Mouse (Mus musculus) forebrain, embryonic 14.5 days (tissue): ENCODE data around the gene Vps37b. TPM values are rescaled to one million over a fixed set of nuclear protein-coding genes. Genes with fewer than 3 reads are reported as not detected.

Source experiments
- ATAC-seq: fragments of 200-750 bp; cut with Nextera tagmentation; 2 replicates; pipeline ENCODE4 v1.8.0; 2017; ENCODE audit warnings: mild to moderate bottlenecking, moderate library complexity
- DNase-seq: peaks from one replicate; pipeline ENCODE4 v3.0.0-alpha.2; 2015; ENCODE audit warnings: low spot score
- H3K27ac ChIP-seq: fragments of 300-500 bp; sonication (generic); 2 replicates; pipeline ENCODE4 v1.5.1; 2014; ENCODE audit warnings: low read depth, mild to moderate bottlenecking, control low read depth, low read length, moderate library complexity
- H3K27me3 ChIP-seq: fragments of 300-500 bp; sonication (generic); replicated peaks from 2 replicates; pipeline ENCODE4 v1.6.1; 2014; ENCODE audit warnings: low read length, control low read depth, mixed read lengths; ENCODE audit not compliant: control insufficient read depth, insufficient read depth
- H3K36me3 ChIP-seq: fragments of 300-500 bp; sonication (generic); 2 replicates; pipeline ENCODE4 v1.6.1; 2014; ENCODE audit warnings: low read length, control low read depth; ENCODE audit not compliant: control insufficient read depth, insufficient read depth
- H3K4me1 ChIP-seq: fragments of 300-500 bp; sonication (generic); 2 replicates; pipeline ENCODE4 v1.6.1; 2014; ENCODE audit warnings: antibody characterized with exemption, low read length, control low read depth; ENCODE audit not compliant: control insufficient read depth, insufficient read depth
- H3K4me2 ChIP-seq: fragments of 300-500 bp; sonication (generic); 2 replicates; pipeline ENCODE4 v1.6.1; 2014; ENCODE audit warnings: mild to moderate bottlenecking, control low read depth, low read length
- H3K4me3 ChIP-seq: fragments of 300-500 bp; sonication (generic); 2 replicates; pipeline ENCODE4 v1.5.1; 2014; ENCODE audit warnings: low read depth, low read length, control low read depth
- H3K9ac ChIP-seq: fragments of 300-500 bp; sonication (generic); 2 replicates; pipeline ENCODE4 v1.6.1; 2014; ENCODE audit warnings: mild to moderate bottlenecking, low read length, control low read depth, moderate library complexity
- H3K9me3 ChIP-seq: fragments of 300-500 bp; sonication (generic); replicated peaks from 2 replicates; pipeline ENCODE4 v1.6.1; 2016; ENCODE audit warnings: low read length, control low read depth, mixed read lengths; ENCODE audit not compliant: control insufficient read depth
- WGBS: fragments of 180-500 bp; shearing (Covaris S2); extraction: QIAGEN DNeasy Blood & Tissue Kit; methylation state at CpG from one replicate; pipeline ENCODE4 v1.1.7; 2014; 5-methylcytosine and 5-hydroxymethylcytosine counted together
- polyA plus RNA-seq: library from polyadenylated mRNA; unstranded; fragments of >200 nt; fragmentation: Nextera tagmentation; extraction: Ambion mirVana; gene quantifications from 2 replicates; pipeline ENCODE4 v1.2.1, GENCODE M21; 2014

Gene Vps37b
- polyA plus RNA-seq, 1 experiment from 2014 or later: 70.5 TPM

- H3K9ac ChIP-seq: no peak overlapping the region
- no peak overlapping the region for H3K4me3 ChIP-seq
- 0 out of 2 replicates have a peak, but pooled peaks cover 25% of the 10 kb centered on the region for H3K36me3 ChIP-seq
- no peaks in the 10 kb centered on the region for H3K27me3 ChIP-seq
- H3K4me2 ChIP-seq: no peak overlapping the region
- H3K27ac ChIP-seq: no peak overlapping the region
- ATAC-seq (no peak), DNase-seq (no peak)
- whole genome bisulfite sequencing: 88% methylated on average over 10 of the region's 10 CpGs
- no peaks in the 10 kb centered on the region for H3K9me3 ChIP-seq
- peaks cover 4% of the 10 kb centered on the region; the same call in 1 of the 2 replicates for H3K4me1 ChIP-seq
These were observed 35.9 kb downstream of the Vps37b start for GRCm38 (mm10) chr5:123996194-123996593.

GRCm38 (mm10) chr5:123995388-123995787, 36.7 kb downstream of the Vps37b start:
- WGBS: 81% methylated on average over 6 of the region's 6 CpGs
- no peak for ATAC-seq

GRCm38 (mm10) chr5:123994468-123994867, 37.6 kb downstream of the Vps37b start:
- no peak overlapping the region for H3K4me2 ChIP-seq
- 91% methylated on average over 7 of the region's 7 CpGs for WGBS
- H3K27ac ChIP-seq: peak overlapping the region; percentile 85; the same call in 1 of the 2 replicates
- H3K4me3 ChIP-seq: no peak overlapping the region
- peaks cover 17% of the 10 kb centered on the region; the same call in 1 of the 2 replicates for H3K36me3 ChIP-seq
- no peaks in the 10 kb centered on the region for H3K9me3 ChIP-seq
- no peak for DNase-seq
- H3K27me3 ChIP-seq: no peaks in the 10 kb centered on the region
- H3K4me1 ChIP-seq: peaks cover 4% of the 10 kb centered on the region; the same call in 1 of the 2 replicates
- ATAC-seq: no peak
- H3K9ac ChIP-seq: no peak overlapping the region

More at GRCm38 (mm10) chr5:123995388-123995787, 36.7 kb downstream of the Vps37b start:
- Histone ChIP-seq H3K27ac (no peak overlapping the region), H3K27me3 (no peaks in the 10 kb centered on the region), H3K36me3 (0 out of 2 replicates have a peak, but pooled peaks cover 22% of the 10 kb centered on the region), H3K4me3 (no peak overlapping the region), H3K9ac (no peak overlapping the region), H3K9me3 (no peaks in the 10 kb centered on the region), H3K4me2 (no peak overlapping the region), H3K4me1 (peaks cover 4% of the 10 kb centered on the region; the same call in 1 of the 2 replicates)
- no peak for DNase-seq

GRCm38 (mm10) chr5:123993263-123994036, 38.6 kb downstream of the Vps37b start:
- no peaks in the 10 kb centered on the region for H3K9me3 ChIP-seq
- H3K4me1 ChIP-seq: peaks cover 4% of the 10 kb centered on the region; the same call in 1 of the 2 replicates
- H3K36me3 ChIP-seq: peaks cover 12% of the 10 kb centered on the region; the same call in 1 of the 2 replicates
- H3K4me2 ChIP-seq: no peak overlapping the region
- H3K4me3 ChIP-seq: no peak overlapping the region
- H3K9ac ChIP-seq: peak overlapping the region; percentile 13; the same call in 1 of the 2 replicates
- DNase-seq (peak; percentile 75), ATAC-seq (peak; percentile 78)
- peak overlapping the region; percentile 85 for H3K27ac ChIP-seq
- WGBS: 40% methylated on average over 7 of the region's 7 CpGs
- no peaks in the 10 kb centered on the region for H3K27me3 ChIP-seq

GRCm38 (mm10) chr5:123992794-123993193, 39.3 kb downstream of the Vps37b start:
- Histone ChIP-seq H3K9me3 (no peaks in the 10 kb centered on the region), H3K4me3 (no peak overlapping the region), H3K9ac (no peak overlapping the region), H3K4me1 (peaks cover 4% of the 10 kb centered on the region; the same call in 1 of the 2 replicates), H3K27me3 (no peaks in the 10 kb centered on the region), H3K27ac (peak overlapping the region; percentile 85; the same call in 1 of the 2 replicates), H3K4me2 (no peak overlapping the region), H3K36me3 (peaks cover 12% of the 10 kb centered on the region; the same call in 1 of the 2 replicates)
- ATAC-seq (peak; percentile 57), DNase-seq (peak; percentile 84)
- 29% methylated on average over 5 of the region's 5 CpGs for WGBS

GRCm38 (mm10) chr5:123992193-123992637, 39.9 kb downstream of the Vps37b start:
- Histone ChIP-seq H3K27me3 (no peaks in the 10 kb centered on the region), H3K4me2 (no peak overlapping the region), H3K9ac (no peak overlapping the region), H3K9me3 (no peaks in the 10 kb centered on the region), H3K27ac (peak overlapping the region; percentile 85; the same call in 1 of the 2 replicates), H3K36me3 (peaks cover 12% of the 10 kb centered on the region; the same call in 1 of the 2 replicates), H3K4me3 (no peak overlapping the region), H3K4me1 (no peaks in the 10 kb centered on the region)
- no peak for DNase-seq
- 87% methylated on average over 10 of the region's 10 CpGs for WGBS
- ATAC-seq: no peak

GRCm38 (mm10) chr5:123991321-123991720, 40.7 kb downstream of the Vps37b start:
- H3K27ac ChIP-seq: no peak overlapping the region
- ATAC-seq (no peak), DNase-seq (no peak)
- peaks cover 12% of the 10 kb centered on the region; the same call in 1 of the 2 replicates for H3K36me3 ChIP-seq
- no peak overlapping the region for H3K4me3 ChIP-seq
- H3K27me3 ChIP-seq: no peaks in the 10 kb centered on the region
- H3K9ac ChIP-seq: no peak overlapping the region
- H3K4me1 ChIP-seq: no peaks in the 10 kb centered on the region
- 91% methylated on average over 6 of the region's 6 CpGs for WGBS
- H3K4me2 ChIP-seq: no peak overlapping the region
- H3K9me3 ChIP-seq: no peaks in the 10 kb centered on the region

GRCm38 (mm10) chr5:123989941-123990885, 41.9 kb downstream of the Vps37b start:
- 82% methylated on average over 20 of the region's 20 CpGs for WGBS
- ATAC-seq: no peak
- no peaks in the 10 kb centered on the region for H3K27me3 ChIP-seq
- H3K9me3 ChIP-seq: no peaks in the 10 kb centered on the region
- H3K9ac ChIP-seq: no peak overlapping the region
- DNase-seq: no peak
- no peak overlapping the region for H3K4me2 ChIP-seq
- H3K4me3 ChIP-seq: no peak overlapping the region
- H3K27ac ChIP-seq: no peak overlapping the region
- H3K36me3 ChIP-seq: peaks cover 8% of the 10 kb centered on the region; the same call in 1 of the 2 replicates
- H3K4me1 ChIP-seq: no peaks in the 10 kb centered on the region
